Mouse (Mus musculus) naive thymus-derived CD4-positive, alpha-beta T cell, adult 2 months (primary cell): ENCODE data around the gene Uxs1.

Source experiments
- DNase-seq: peaks from one replicate; pipeline ENCODE4 v3.0.0-alpha.2; 2011; ENCODE audit warnings: low read depth

Gene Uxs1

DNA sequence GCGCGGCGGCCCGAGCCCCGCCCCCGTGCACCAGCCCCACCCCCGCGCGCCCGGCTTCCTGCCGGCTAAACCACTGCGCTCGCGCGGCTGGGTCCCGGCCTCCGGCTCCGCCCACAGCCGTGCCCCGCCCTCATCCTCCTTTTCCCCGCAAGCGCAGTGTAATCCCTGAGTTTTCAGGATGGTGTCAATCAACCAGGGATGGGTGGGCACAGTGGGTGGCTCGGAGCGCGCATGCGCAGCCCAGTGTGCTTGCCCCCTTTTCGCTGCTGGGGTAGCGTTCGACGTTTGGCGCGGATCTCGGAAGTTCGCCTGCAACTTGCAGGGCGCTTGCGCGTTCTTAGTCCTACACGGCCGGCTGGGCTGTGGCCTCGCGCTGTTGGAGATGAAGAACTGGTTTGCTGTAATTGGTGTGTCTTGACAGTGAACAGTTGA, at the start of gene Uxs1:
Gene Uxs1 (minus strand): TSS at position 38 of the 432 bp plus-strand sequence.
- peak; percentile 98 for DNase-seq

DNA sequence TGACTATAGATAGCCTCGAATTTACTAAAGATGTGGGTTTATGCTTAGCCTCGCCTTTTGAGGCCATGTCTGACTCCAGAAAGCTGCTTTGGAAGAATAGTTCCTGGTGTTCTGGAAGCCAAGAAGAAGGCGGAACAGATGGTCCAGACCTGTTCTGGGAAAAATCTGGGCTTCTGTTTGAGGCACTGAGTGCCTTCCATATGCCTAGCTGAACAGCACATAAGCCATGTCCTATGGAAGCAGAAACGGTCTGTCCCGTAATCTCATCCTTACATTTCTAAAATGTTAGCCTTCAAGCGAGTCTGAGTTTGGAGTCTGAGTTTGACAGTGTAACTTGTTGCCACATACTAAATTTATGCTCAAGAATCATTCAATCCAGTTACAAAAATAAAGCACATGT, 49.6 kb upstream of the Uxs1 start:
- no peak for DNase-seq

DNA sequence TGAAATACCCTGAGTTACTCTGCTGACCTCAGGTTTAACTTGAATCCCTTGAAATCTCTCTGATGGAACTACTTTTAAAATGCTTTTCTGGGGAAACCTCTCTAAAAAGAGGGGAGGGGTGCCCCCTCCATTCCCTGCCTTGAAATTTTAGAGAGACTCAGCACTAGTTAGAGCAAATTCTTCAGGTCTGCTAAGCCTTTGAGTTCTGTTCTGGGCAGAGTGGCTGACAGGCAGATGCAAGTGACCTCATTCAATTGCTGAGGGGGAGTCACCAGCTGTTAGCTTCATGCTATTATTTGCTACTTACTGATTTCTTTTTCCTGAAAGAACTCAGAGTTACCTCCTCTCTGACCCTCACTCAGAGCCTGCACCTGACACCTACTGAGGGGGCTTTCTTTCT, 43.5 kb upstream of the Uxs1 start:
- DNase-seq, result no peak

DNA sequence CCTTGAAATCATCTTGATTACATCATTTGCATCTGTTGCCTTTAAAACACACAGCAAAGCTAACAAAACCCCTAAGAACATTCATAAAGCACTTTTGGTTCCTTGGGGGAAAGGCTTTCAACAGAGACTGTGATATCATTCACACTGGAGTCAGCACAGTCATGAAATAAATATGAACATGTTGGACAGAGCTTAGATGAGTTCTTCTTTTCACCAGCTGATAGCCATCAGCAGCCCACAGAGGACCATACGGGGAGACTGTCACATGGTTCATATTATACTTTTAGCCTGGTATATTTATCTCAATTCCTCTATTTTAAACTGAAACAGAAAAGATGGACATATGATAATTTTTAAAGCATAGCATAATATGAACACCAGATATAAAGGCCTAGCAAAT, 40.9 kb upstream of the Uxs1 start:
- DNase-seq, result no peak

- DNase-seq, result no peak
Observed at GRCm38 (mm10) chr1:43864758-43865157, 37.2 kb upstream of the Uxs1 start.

DNA sequence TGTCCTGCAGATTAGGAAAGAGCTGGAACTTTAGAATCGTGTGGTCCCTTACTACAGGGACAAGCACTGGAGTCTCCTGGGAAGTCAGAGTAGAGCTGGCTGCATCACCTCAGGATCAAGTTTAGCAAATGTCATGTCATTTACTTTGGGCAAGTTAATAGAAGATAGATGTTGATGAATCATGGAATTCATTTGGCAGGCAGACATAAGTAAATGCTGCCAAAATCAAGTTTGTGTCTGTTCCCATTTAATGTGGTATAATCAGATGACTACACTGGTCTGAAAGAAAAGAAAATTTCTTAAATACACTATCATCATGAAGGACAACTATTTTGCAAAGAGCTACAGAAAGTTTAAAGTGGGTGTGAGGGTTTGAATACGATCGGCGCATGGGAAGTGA, 35.0 kb upstream of the Uxs1 start:
- DNase-seq, result no peak

- no peak for DNase-seq
Observed at GRCm38 (mm10) chr1:43858988-43859387, 31.4 kb upstream of the Uxs1 start.

DNA sequence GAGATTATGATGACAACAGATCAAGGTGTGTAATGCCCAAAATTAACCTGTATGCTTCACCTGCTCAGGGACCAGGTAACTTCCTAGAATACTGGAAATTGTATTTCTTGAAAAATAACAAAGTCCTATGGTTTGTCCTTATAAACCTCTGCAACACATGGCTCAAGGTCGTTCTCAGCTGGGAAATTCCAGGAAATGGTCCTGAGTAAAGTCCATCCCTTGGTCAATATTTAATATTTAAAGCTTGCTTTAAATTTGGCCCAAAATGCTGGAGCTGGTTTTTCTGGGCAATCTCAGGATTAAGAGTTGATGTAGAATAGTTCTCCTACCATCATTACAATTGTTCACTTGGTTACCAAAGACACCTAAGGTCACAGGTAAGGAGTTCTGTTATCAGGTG, 30.1 kb upstream of the Uxs1 start:
- no peak for DNase-seq

- no peak for DNase-seq
Observed at GRCm38 (mm10) chr1:43855591-43855990, 28.0 kb upstream of the Uxs1 start.

- peak; percentile 24 for DNase-seq
Observed at GRCm38 (mm10) chr1:43843398-43843797, 15.8 kb upstream of the Uxs1 start.

GRCm38 (mm10) chr1:43837236-43837635, 9.6 kb upstream of the Uxs1 start:
- DNase-seq, result no peak

- no peak for DNase-seq
Observed at GRCm38 (mm10) chr1:43830096-43830495, 2.5 kb upstream of the Uxs1 start.

GRCm38 (mm10) chr1:43827002-43827762, 418 bp downstream of the Uxs1 start:
- DNase-seq, result peak; percentile 59

- no peak for DNase-seq
Observed at GRCm38 (mm10) chr1:43826628-43827001, 985 bp downstream of the Uxs1 start.

DNA sequence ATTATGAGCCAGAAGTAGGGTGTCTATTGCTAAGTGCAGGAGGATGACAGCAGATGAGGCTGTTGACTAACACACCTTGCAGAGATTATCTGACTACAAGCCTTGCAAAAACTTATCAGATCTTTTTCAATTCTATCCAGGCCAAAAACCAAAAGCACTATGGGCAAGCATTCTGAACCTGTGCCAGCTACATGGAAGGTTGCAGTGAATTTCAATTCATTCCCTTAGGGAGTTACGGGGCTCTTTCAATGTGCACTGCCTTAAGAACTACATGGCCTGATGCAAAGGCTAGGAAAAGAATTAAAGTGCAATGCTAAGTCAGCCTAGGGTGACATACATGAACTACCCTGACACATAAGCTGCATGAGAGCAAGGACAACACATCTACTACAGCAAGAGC, 4.2 kb downstream of the Uxs1 start:
- no peak for DNase-seq

DNA sequence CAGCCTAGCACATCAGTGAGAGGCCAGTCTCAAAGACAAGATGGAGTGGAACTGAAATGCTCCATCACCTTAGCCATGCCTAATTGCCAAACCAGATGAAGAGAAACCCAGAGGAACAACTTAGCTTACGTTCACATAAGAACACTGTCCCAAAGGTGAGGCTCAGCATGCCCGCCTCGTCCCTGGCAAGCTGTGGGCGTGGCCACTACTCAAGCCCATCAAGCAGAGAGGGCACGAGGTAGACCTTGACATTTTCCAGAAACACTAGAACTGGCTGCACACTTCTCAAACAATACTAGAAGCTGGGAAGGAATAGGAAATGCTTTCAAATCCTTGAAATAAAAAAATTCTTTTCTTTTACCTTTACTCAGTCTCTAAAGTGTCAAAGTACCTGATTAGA, 5.0 kb downstream of the Uxs1 start:
- no peak for DNase-seq

DNA sequence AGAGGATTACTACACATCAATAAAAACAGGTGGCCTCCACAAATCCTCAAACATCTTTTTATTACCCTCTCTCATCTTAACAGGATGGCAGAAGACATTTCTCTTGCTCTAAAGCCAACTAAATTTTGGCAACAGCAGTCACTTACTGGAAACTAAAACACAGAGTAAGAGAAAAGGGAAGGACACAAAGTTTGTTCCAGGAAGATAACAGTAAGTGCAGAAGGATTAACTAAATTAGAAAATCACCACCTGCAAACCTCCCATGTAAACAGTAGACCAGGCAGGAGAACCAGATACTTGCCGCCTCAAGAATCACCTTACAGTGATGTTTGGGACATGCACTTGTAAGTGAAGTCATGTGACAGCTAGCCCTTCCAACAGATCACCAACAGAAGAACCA, 5.8 kb downstream of the Uxs1 start:
- DNase-seq, result no peak

GRCm38 (mm10) chr1:43820571-43820970, 7.0 kb downstream of the Uxs1 start:
- DNase-seq, result no peak

- DNase-seq, result no peak
Observed at GRCm38 (mm10) chr1:43819091-43819490, 8.5 kb downstream of the Uxs1 start.

GRCm38 (mm10) chr1:43818356-43818755, 9.2 kb downstream of the Uxs1 start:
- no peak for DNase-seq

DNA sequence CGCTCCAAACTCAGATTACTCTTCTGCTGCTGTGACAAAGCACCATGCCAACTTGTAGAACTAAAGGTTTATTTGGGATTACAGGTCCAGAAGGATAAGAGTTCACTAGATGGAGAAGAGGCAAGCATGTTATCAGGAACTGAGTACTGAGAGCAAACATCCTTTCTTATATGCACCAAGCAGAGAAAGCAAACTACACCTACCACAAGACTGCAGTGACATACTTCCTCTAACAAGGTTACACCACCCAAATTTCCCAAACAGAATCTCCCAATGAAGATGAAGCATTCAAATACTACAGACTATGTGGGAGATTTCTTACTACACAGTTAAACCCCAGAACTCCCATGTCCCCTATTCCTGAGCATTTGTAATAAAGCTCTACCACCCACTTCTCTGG, 15.8 kb downstream of the Uxs1 start:
- DNase-seq, result no peak

DNA sequence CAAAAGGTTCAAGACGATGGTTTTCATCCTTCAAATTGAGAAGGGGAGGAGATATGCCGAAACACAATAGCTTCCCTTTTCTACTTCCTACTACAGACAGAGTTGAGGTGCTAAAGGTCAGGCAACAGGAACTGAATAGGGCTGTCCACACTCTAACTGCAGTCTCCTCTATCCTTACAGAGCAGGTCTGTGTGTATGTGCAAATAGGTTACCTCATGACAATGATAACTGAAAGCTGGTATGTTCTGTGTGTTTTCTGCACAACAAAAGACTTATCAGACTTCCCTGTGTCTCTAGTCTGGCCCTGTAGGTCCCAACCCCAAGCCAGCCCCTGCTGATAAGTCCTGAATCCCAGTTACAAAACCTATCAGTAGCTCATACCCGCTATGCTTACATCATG, 16.5 kb downstream of the Uxs1 start:
- DNase-seq, result no peak

DNA sequence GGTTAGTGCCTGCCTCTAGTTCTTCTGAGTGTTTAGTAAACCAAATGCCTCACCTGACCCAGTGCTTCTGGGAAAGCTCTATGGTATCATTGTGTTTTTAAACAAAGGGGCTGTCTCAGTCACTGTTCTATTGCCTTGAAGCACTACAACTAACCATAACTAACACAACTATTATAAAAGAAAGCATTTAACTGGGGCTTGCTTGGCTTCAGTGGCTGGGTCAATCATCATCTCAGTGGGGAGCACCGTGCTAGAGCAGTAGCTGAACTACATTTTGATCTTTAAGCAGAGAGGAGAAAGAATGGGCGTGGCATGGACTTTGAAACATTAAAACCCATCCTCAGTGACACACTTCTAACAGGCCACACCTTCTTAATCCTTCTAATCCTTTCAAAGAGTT, 18.2 kb downstream of the Uxs1 start:
- no peak for DNase-seq

- no peak for DNase-seq
Observed at GRCm38 (mm10) chr1:43803906-43804474, 23.6 kb downstream of the Uxs1 start.
